Mouse (Mus musculus) frontal cortex, postnatal 14 days (tissue): Measurements from ENCODE around the gene Cln3.

Experiments used
- DNase-seq, 2 experiments: peaks; one replicate each; pipeline ENCODE4 v3.0.0; 2022; ENCODE audit warnings: low spot score in 2 of 2

Cln3 gene

DNA sequence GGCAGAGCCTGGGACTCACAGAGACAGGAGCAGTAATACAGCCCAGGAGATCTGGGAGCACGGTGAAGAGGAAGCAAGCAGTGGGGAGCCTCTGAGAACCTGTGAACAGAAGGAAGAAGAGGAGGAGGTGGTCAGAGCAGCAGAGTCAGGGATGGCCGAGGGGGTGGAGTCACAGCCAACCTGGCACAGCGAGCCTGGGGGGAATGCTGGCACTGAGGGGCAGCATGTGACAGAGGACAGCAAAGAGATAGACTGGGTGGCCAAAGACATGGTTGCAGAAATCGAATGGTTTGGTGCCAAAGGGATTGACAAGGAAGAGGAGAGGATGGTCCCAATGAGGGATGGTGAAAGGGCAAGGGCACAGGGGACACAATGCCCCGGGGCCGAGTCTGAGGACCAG lies at the start of gene Cln3:
Gene Cln3, minus strand, starts transcription at position 101 of the 400 bp plus-strand sequence.
- DNase-seq: no peak

DNA sequence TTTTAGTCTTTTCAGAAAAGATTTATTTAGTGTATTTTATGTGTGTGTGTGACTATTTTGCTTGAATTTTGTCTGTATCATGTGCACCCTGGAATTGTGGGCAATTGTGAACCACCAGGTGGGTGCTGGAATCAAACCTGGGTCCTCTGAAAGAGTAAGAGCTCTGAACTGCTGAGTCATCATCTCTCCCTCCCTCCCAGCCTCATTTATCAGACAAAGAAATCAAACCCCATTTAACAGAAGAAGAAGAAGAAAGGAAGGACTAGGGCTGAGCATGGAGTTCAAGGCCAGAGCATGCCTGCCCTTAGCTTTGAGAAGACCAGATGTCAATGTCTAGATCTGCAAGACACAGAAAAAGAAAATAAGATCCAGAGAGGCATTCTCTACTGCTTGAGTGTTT lies 49.8 kb upstream of the Cln3 start:
- DNase-seq: no peak

DNA sequence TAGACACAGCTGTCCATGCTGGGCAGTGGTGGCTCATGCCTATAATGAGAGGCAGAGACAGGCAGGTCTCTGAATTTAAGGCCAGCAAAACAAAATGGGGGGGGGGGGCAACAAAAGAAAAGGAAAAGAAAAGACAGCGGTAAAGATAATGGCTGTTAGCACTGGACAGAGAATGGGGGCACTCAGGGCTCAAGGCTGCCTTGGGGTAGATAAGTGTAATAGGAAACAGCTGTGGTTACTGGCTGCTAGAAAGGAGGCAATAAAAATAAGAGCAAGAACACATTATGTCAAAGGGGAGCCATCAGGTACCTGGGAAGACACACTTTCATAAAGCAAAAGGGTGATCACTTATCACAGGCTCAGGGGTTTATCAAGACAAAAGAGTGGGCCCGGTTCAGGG lies 46.9 kb upstream of the Cln3 start:
- DNase-seq: no peak

DNA sequence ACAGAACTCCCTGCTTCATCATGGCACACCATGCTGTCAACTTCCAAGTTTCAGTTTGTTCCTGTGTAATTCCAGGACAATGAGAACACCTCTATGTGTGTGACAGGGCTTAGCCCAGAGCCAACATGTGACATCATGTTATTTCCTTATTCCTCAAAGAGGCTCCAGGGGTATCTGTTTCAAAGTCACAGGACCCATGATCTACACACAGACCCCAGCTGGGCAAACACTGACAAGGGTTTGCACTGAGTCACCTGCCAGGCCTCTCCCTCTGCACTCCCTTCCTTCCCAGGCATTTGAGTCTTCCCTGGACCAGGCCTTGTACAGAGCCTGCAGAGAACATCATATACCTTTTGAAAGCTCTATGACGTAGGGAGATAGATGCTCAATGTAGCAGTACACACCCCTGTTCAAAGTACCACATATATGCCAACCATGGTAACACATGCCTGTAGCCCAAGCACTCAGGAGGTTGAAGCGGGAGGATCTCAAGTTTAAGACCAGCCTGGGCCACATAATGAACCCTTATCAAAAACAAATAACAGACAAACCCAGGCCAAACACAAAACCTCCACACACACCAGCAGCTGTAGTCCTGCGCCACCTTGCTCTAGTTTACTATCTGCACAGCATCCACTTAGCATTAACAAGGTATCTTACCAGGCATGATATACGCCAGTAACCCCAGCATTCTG lies 45.4 kb upstream of the Cln3 start, which contains the start of gene Nupr1:
Gene Nupr1, minus strand, starts transcription at position 38 of the 695 bp plus-strand sequence.
- no peak for DNase-seq

DNA sequence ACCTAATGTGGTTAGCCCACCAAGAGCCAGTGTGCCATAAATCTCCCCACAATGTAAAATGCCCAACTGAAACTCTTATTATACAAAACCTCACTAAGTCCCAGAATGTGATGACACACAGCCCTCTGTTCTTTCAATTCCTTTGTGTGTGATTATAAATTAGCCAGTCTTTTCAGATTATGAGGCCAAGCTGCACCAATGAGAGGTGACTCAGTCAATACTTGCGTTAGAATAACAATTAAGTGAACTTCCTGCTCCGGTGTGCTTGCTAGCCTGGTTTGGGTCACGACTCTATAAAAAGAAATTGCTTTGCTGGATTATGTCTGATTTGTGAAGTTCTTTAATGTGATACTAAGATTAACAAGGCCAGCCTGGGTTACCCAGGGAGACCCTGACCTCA lies 44.3 kb upstream of the Cln3 start:
- no peak for DNase-seq

DNA sequence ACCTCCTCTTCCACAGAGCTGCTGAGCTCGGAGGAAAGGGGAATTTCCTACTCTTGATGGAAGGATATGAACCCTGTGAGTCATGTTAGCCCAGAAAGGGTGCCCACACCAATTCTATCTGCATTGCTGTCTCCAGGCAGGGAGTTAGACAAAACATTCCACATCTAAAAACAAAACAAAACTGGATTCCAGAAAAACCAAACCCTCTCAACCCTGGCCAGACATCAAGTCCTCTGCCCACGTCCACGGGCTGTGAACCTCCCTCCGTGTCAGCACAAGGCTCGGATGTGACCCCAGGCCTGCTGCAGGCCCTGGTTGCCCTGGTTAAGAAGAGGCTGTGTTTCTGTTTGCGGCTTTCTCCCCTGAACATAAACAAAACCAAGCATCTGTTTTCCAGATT lies 42.5 kb upstream of the Cln3 start:
- no peak for DNase-seq

DNA sequence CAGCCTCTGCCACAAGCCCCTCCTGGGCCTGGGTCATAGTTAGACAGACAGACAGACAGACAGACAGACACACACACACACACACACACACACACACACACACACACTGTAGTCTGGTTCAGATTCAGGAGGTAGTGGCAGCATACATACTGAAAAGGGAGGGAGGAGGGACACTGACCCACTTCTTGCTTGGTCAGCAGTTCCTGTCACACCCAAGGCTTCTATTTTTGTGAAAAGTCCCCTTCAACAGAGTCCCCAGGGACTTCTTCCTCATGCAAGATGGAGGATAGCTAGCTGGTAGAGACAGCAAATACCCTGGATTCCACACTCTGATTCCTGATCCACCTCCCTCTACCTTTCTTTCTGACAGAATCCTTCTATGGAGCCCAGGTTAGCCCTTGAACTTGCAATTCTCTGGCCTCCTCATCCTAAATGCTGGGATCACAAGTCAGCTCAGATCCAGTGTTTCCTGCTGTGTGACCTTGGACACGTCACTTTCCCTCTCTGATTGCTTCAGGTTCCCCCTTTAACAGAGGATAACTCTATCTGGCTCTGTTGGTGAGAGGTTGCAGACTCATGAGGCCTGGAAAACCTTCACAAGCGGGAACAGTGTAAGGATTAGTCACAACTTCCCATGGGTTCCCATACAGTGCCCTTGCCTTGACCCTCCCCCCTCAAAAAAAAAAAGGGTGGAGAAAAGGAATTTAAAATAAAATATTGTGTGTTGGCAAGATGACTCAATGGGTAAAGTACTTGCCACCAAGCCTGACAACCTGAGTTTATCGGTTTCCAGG lies 40.4 kb upstream of the Cln3 start:
- DNase-seq: no peak

DNA sequence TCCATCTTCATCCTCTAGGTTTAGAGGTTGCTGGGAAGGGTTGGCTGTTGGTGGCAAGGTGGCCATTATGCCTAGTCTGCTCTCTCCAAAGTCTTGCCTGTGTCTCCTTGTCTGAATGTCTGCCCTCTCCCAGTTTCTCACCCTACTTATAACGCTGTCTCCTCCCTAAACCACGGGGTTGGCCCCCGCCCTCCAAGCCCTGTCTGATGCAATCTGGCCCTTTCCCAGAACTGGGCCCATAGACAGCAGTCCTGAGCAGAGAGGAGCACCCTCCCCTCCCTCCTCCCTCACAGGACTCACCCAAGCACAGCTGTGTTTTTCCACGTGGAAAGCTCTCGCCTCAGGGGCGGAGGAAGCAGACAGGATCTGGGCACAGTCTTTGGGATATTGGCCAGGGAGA lies 39.8 kb upstream of the Cln3 start:
- peak; percentile 22 to 39 for DNase-seq

DNA sequence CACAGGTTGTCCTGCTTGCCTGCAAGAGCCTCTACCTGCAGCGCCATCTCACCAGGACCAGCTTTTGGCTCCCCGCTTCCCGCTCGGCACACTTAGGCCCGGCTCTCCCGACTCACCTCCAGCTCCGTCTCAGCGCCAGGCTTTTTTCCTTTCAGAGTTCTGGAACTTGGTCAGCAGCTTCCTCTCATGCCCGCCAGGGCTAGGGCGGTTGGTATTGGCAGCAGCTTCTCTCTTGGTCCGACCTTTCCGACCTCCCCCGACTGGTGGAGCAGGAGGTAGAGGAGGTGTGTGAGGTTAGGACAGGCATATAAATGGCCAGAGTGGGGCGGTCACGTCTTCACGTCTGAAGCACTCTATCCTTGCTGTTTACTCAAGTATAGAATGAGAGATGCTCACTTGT lies 39.2 kb upstream of the Cln3 start:
- DNase-seq: no peak

DNA sequence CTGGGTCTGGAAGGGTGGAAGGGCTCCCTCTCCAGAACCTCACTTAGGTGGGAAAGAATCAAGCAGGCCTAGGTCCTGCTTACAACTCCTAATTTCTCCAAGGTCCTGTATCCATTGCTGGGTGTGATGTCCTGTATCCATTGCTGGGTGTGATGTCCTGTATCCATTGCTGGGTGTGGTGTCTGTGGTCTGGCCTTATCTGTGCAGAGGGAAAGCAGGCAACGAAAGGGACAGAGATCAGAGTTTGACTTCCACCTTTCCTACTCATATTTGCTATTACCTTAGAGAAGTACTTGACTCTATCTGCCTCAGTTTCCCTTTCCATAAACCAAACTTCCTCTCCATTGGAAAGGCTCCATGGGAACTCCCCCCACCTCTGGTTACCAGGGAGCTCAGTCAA lies 37.8 kb upstream of the Cln3 start:
- no peak for DNase-seq

DNA sequence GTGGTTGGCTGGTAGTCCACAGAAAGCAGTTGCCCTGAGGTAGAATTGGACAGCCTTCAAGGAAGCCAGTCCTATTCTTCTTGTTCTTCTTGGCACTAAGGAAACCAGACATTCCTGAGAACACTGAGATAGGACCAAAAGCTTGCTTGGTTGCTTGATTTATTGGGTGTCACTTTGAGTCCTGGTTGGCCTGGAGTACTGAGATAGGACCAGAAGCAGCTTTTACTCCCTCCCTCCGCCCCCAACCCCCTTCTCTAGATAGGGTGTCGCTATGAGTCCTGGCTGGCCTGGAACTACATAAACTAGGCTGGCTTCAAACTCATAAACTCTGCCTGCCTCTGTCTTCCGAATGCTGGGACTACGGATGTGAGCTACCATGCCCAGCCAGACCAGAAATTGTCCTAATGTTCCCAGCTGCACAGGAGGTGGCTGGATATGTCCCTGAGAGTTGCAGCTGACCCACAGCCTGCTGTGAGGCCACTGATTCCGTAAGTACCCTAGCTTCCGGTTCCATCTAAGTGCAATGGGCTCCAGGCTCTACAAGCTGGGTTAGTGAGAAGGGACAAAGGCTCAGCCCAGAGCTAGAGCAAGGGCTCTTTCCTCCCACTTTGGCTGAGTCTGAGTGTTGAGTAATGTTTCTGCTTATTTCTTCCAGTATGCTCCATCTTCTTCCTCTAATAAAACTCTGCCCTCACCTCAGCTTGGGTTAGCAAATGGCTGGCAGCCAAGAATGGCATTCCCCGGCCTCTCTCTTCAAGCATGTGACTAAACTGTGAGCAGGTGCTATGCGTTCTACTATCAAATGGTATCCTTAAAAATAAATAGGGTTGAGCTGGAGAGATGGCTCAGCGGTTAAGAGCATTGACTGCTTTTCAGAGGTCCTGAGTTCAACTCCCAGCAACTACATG lies 36.1 kb upstream of the Cln3 start:
- DNase-seq: no peak

DNA sequence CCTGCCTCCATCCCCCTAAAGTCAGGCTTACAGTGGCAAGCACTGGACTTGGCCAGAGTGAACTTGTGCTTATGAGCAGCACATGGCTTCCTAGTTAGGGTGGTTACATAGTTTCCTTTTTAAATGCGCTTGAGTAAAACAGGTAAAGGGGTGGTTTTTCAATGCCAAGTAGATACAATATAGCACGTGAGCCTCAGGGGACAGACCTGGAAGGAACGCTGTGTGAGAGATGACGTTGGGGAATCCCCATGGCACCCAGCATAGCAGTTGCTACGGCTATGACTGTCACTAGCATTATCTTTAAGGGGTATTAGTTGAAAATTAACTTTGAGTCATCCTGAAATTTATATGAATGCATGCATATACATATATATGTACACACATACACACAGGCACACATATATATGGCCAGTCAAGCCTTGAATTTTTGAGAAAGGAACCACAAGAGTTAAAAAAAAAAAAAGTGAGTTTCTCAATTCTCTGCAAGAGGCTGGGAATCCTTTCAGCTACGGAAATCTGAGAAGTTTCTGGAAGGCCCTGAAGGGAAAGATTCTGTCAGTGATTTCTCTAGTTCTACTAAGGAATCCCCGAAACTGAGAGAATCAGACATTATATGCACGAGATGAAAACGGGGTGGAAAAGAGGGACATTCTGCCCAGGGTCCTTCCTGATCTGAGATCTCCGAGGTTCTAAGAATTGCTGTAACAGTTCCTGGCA lies 34.1 kb upstream of the Cln3 start:
- DNase-seq: no peak

DNA sequence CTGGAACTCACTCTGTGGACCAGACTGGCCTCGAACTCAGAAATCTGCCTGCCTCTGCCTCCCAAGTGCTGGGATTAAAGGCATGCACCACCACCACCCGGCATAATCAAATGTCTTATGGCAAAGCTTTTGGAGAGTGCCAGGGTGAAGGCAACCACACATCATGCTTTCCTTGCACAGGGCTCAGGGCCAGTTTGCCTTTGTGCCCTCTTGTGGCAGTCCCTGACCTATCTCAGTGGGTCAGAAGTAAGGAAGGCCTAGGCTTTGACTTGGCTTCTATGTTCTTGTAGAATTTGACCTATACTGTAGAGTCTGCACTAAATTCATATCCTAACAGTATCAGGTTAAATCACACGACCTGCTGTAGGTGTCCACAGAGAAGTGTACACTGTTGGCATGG lies 31.1 kb upstream of the Cln3 start:
- DNase-seq: no peak

DNA sequence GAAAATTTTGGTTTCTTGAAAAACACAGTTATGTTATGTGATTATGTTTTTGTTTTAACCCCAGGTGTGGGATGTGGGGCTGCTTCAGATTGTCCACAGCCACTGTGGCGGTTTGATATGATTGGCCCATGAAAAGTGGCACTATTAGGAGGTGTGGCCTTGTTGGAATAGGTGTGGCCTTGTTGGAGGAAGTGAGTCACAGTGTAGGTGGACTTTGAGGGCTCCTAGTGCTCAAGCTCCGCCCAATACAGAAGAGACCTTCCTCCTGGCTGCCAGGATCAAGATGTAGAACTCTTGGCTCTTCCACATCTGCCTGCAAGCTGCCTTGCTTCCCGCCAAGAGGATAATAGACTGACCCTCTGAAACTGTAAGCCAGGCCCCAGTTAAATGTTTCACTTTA lies 27.1 kb upstream of the Cln3 start:
- DNase-seq: no peak

DNA sequence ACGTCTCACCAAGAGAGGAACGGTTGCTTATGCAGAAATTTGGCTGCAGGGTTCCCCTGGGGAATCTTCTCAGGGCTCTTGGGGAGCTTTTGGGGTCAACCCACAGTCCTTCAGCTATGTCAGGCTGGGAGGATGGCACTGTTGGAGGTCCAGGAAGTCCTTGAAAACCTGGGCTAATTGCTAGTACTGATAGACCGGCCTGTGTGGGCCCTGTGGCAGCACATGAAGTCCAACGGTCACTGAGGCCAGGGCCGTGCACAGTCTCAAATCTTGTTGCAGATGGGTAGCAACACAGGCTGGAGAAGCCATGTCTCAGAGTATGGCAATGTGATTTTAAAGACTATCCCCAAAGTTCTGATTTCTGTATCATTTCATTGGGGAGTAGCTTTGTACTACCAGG lies 22.2 kb upstream of the Cln3 start:
- DNase-seq: no peak

DNA sequence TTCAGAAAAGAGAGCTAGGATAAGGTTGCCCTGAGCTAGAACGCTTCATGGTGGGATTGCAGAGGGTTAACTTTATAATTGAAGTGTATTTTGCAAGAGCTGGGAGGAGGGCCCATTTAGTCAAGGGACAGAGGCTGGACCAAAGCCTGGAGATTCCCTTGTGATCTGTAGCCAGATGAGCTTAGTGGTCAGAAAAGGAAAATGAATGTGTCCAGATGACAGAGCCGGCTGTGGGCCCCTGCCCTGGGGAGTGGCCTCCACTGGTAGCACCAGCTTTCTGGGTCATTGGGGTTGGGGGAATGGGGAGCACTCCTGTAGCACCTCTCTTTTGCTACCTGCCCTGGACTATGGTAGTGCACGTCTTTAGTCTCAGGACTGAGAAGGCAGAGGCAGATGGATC lies 21.4 kb upstream of the Cln3 start:
- no peak for DNase-seq

DNA sequence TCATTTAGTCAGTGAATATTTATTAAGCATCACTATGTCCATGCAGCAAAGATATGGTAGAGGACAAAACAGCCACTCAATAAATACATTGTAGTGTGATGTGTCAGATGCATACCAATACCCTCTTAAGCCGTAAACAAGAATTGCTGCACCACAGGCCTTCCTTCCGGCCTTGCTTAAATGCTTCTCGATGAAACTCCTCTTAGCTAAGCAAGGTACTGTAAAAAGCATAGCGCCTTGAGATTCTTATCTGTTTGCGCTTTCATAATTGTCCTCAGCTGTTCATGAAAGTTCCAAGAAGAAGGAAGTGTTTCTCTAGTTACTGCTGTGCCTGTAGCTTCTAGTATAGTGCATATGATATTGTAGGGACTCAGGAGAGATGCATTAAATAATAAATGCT lies 21.0 kb upstream of the Cln3 start:
- DNase-seq: no peak

DNA sequence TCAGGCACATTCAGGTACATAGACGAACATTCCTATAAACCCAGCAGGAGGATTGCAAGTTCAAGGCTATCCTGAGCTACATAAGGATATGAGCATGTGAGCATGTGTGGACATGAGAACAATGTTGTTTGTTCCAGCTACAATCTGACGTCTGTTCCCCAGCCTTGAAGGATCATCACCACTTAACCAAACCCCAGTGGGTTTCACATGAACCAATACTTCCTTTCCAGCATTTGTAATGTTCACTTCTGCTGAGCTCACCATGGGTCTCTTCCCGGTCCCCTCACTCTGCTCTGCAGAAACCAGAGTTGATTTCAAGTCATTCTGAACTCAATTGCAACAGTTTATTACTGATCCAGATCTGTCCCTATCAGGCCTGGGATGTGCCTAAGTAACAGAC lies 17.0 kb upstream of the Cln3 start:
- DNase-seq: no peak

DNA sequence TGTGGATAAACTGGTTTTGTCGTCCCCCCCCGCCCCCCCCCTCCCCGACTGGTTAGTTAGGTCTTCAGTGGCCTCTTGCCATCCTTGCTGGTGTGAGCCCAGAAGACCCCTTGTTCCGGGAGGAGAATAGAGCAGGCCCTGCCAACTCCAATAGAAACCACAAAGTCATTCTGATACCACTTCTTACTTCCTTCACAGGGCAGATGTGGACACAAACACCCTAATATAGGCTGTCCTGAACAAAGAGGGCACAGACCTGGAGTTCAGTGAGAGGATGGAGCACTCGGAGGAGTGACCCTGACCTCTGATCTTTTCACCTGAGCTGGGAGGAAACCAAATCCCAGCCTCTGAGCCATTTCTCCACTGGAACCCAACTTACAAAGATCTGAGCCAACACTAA lies 16.3 kb upstream of the Cln3 start:
- no peak for DNase-seq

DNA sequence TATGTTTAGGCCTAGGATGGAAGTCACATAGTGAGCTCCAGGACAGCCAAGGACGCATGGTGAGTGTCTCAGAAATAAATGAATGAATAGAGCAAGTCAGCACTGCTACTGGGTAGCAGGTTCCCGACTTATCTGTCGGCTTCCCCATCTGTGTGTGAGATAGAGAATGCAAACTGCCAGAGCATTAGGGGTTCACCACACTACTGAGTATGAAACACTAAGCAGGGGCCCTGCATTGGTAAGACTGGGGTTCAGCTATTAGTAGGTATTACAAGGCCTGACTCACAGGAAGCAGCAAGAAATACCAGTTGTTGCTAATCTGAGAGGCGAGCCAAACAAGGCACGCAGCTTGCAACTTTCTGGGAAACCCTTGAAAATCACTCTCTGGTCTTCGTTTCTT lies 13.3 kb upstream of the Cln3 start:
- DNase-seq: no peak

DNA sequence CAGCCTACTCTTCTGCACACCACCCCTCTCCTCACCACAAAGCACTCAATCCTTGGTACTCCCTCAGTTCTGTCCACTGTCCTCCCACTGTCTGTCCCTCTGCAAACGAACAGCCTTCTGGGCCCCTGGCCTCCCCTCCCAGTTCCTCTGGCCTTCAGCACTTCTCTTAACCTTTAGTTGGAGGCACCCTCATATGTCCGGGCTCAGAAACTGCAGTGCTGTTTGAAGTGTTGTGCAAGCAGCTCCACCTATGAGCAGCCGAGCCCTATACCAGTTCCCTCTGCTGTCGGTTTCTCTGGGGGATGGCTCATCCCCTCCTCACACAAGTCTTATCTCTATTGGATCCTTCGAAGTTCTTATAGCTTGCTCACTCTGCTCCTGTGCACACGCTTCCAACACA lies 10.8 kb upstream of the Cln3 start:
- DNase-seq: no peak

DNA sequence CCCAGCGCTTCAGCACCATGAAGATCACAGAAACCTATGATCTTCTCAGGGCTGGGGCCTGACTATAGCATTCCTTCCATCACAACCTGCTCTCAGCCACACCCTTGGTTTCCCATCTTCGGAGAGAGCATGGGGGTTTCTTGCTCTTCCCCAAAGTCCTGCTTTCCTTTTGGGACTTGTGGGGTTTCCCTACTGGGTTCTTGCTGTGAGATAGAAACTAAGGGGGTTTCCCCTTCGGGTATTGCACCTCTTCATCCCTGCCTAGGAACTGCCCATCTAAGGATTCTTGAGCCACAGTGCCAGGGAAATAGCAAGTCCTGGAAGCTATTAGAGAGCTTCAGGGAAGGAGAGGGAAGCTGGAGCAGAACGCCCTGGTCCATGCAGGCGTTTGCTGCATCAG lies 10.3 kb upstream of the Cln3 start:
- DNase-seq: no peak
